Mouse (Mus musculus) gastrocnemius, postnatal 25 days (tissue): Measurements from ENCODE around the gene S100a10. TPM values are rescaled to one million over a fixed set of nuclear protein-coding genes. Genes with fewer than 3 reads are reported as not detected.
"Not testable (repeated sequence)": the region's sequence is repeated elsewhere in the genome, so short reads cannot be mapped to it uniquely, and the experiment has no call there.

ENCODE experiments used
- DNase-seq: peaks from one replicate; pipeline ENCODE4 v3.0.0; 2022
- long read RNA-seq, 2 experiments: library from polyadenylated mRNA; stranded (forward); transcript quantifications; one replicate each; pipeline ENCODE4 v2.0.0; 2021
- total RNA-seq, 2 experiments: library from RNA; stranded (reverse); gene quantifications; 1 replicate in 1 of 2; 2 replicates in 1 of 2; pipeline ENCODE4 v1.2.3; 2021

Gene S100a10
- 10 to 100 TPM; 63.9 to 85.7 TPM for total RNA-seq
- long read RNA-seq, experiment 1, transcript S100a10-201 (3 exons, 685 nt): major isoform, 54 of 68 reads
- long read RNA-seq, experiment 1, partial matches to known transcripts: 13 of 68 reads
- long read RNA-seq, experiment 1, other reads (novel, unspliced or antisense): 1 of 68 reads
- long read RNA-seq, experiment 2, transcript S100a10-201 (3 exons, 685 nt): major isoform, 29 of 36 reads
- long read RNA-seq, experiment 2, partial matches to known transcripts: 6 of 36 reads
- long read RNA-seq, experiment 2, other reads (novel, unspliced or antisense): 1 of 36 reads

- DNase-seq: peak; percentile 81
Measured at GRCm38 (mm10) chr3:93554981-93555877, at the start of gene S100a10. TSS of gene S100a10 (plus strand) at chr3:93555080.

GRCm38 (mm10) chr3:93505960-93506863, 48.7 kb upstream of the S100a10 start:
- DNase-seq: peak; percentile 45

- DNase-seq: no peak
Measured at GRCm38 (mm10) chr3:93506881-93507325, 48.0 kb upstream of the S100a10 start.

DNA sequence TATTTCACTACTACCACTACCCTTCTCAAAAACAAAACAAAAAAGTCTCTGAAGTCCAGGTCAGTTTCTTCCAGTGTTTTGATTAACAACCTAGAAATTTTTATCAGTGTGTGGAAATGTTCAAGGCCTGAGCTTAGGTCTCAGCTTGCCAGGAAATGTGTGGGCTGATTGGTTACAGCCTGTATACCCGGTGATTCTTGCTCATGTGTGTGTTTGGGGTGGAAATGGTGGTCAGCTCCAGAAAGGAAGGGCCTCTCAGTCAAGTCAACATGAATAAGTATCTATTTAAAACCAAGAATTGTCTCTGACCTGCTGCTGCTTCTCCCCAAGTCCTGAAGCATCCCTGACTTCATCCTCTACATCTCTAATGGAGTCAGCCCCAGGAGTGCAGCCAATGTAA, 45.6 kb upstream of the S100a10 start:
- no peak for DNase-seq

DNA sequence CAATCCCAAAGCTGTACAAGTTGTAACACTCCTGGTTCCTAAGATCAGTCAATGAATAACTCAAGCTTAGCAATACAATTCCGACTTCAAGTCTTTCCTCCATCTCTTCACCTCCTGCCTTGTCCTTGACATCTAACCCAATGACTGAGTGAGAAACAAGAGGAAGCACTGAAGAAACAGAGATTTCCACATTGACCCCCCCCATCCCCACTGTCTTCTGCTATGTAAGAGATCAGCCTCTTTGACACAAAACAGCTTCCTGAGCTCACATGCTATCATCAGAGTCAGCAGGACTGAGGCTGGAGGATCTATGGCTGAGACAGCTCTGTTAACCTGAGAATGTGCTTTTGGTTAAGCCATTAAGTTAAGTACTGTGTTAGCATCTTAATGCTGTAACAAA, 43.8 kb upstream of the S100a10 start:
- no peak for DNase-seq

DNA sequence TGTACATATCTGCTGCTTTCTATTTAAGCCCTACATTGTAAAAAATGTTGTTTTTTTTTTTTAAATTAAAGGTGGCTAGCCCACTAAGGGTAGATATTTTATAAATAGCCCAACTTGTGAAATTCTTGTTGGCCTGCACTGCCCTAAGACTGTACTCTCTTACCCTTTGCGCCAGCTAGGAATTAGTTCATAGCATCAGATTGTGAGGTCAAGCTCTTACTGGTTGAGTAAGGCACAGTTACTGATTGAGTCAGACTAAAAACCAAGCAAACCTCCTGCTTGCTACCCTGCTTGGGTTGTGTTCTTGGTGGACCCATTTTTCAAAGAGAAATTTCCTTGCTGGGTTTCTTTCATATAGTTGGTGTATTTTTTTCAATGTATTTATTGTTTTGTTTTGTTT, 43.1 kb upstream of the S100a10 start:
- no peak for DNase-seq

GRCm38 (mm10) chr3:93512386-93513101, 42.3 kb upstream of the S100a10 start:
- DNase-seq: no peak

GRCm38 (mm10) chr3:93514628-93515027, 40.3 kb upstream of the S100a10 start:
- DNase-seq: no peak

DNA sequence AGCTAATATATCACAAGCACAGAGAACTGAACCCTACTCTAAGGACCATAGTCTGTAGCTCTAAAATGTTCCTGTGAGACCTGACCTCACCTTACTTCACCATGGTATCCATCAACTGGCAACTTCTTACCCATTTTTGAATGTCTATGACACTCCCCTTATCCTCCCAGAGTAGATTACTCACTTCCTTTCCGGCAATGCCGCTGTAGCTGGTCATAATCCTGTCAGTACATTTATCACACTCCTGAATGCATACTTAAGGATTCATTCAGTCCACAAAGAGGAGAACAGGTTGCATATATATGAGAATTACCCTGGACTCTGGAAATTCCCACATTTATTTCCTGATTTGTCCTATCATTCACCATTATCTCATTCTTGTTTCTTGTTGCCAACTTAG, 37.5 kb upstream of the S100a10 start:
- no peak for DNase-seq

DNA sequence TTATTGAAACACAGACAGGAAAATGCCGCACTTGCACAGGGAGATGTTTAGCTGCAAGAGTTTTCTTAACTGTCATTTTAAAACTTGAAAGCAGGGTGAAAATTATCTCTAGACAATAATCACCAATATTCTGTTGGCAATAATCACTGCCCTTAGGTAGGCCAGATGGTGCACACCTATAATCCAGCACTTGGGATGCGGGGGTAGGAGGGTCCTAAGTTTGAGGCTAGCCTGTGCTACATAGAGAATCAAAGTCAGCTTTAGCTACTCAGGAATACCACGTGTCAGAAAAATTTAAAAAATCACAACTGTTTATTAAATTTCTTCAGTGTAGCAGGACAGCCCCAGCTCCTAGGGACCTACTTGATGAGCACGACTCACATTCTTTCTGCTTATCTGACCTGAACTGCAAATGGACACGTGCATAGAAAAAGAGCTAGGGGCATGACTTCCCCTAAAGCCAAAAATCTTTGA, 35.0 kb upstream of the S100a10 start:
- no peak for DNase-seq

DNA sequence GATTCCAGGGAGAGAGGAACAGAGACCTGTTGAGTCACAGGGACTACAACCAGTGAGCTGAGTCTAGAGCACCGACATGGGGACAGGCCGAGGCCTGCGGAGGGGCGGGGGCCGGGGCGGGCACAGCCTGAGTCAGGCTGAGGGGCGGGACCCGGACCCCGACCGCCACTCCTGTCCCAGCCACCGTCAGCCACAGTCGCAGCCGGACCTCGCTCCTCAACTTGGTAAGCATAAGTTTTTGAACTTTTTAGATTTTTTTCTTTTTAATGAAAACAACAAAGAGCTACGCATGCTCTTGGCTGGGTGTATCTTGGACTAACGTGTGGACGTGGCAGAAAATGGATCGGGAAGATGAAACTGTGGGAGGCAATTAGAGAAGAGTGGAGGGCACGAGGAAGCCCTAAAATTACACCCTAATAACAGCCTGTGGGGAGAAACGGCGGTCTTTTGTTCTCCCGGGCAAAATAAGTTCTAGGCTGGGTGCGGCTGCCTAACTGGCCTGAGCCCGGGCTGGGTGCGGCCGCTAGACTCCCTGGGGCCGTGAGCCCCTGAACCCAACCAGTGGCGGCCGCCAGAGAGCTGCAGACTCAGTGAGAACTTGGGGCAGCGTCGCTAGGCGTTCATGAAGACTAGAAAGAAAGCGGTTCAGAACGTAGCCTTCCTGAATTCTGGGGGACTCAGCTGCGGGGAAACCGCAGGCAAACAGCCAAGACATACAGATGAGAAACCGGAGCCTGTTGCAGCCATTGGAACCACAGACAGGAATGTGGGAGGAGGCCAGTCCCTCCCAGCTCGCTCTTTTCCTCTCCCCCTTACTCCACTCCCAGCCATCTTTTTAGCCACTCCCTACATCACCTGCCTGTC, 34.3 kb upstream of the S100a10 start, which contains the start of gene S100a11:
S100a11 (plus strand) TSS at position 159 of the 864 bp plus-strand sequence.
- peak; percentile 54 for DNase-seq

GRCm38 (mm10) chr3:93521462-93522057, 33.3 kb upstream of the S100a10 start:
- DNase-seq: no peak

- peak; percentile 50 for DNase-seq
Measured at GRCm38 (mm10) chr3:93522611-93523010, 32.3 kb upstream of the S100a10 start.

DNA sequence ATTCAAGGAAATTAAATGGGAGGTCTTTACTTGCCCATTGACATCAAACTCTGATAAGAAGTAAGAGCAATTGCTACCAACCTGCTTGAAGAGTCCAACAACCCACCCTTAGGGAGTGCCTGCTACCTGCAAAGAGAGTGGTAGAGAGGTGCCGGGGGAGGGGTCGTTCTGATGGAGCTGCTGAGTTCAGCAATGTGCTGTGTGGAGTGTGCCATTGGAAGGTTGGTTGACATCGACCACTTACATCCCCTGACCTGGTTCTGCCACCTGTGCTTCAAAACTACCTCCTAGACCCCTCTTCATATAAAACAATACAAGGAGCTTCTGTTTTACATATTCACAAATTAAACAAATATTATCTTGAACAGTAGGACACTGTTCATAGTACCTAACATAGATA, 27.6 kb upstream of the S100a10 start:
- DNase-seq: no peak

DNA sequence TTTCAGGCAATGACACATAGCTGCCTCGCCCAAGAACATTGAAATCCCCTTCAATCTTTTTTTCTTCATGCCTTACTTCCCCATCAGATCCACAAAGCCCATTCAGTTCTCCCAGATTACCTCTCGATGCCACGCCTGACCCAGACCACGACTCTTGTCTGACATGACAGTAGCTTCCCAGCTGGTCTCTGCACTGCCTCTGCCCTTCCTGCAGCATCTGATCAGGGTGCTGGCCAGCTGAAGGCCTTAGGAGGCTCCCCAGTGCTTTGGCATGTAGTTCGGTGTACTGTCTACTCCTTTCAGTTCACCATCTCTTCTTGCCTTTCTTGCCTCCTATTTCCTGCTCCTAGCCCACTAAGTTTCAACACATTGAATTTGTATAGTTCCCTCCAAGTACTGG, 26.1 kb upstream of the S100a10 start:
- no peak for DNase-seq

DNA sequence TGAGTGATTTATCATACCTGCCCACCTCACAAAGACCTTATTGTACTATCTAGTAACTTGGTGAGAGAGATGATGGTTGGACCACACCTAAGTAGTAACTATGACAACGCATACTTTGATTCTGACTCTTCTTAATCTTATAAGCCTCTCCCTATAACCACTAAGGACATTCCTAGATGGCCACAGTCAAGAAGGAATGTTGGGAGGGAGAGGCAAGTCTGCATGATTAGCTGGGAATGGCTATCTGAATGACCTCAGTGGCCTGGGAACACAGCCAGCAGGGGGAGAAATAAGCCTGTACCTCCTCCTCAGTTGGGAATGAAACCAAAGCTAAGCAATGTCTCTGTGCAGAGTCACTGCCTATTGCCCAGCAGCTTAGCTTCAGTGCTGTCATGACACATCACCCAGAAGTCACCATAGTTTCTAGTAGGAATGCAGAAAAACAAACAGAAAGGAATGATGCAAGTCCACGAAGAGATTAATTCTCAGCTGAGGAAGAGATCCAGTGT, 17.8 kb upstream of the S100a10 start:
- DNase-seq: peak; percentile 56

GRCm38 (mm10) chr3:93538486-93538885, 16.4 kb upstream of the S100a10 start:
- no peak for DNase-seq

DNA sequence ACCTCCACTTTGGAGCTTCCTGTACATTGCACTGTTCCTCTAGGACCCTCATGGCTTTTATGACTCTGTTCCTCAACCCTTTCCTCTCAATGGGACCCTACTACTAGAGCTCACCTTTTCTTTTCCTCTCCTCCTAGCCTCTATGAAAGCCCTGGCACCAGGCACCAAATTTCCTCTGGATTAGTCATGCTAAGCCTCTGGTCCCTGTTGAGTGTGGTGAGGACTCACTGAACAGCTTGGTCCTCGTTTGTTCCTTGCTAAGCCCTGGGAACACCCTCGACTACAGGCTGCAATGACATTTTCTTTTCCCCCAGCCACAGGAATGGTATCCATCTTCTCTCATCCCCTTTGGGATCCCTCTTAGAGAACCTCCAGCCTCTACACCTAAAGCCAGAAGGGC, 13.4 kb upstream of the S100a10 start:
- DNase-seq: no peak

GRCm38 (mm10) chr3:93544170-93544569, 10.7 kb upstream of the S100a10 start:
- DNase-seq: not testable (repeated sequence)
